Mouse (Mus musculus) kidney, postnatal 10 days (tissue): ENCODE data around the gene Ercc1.

ENCODE experiments used
- DNase-seq: peaks from one replicate; pipeline ENCODE4 v3.0.0; 2021; ENCODE audit warnings: mixed read lengths

The Ercc1 gene

DNA sequence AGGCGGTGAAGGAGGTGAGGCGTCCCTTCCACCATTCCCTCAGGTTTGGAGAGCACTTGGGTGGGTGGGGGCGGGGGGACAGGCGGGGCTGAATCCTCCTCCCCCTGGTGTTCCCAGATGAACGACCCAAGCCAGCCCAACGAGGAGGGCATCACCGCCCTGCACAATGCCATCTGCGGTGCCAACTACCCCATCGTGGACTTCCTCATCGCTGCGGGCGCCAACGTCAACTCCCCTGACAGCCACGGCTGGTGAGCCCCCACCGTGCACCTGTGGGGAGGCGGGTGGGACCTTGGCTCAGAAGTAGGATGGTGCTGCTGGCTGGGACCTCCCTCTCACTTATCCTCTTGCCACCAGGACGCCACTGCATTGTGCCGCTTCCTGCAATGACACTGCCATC, 30.8 kb downstream of the Ercc1 start:
- no peak for DNase-seq

DNA sequence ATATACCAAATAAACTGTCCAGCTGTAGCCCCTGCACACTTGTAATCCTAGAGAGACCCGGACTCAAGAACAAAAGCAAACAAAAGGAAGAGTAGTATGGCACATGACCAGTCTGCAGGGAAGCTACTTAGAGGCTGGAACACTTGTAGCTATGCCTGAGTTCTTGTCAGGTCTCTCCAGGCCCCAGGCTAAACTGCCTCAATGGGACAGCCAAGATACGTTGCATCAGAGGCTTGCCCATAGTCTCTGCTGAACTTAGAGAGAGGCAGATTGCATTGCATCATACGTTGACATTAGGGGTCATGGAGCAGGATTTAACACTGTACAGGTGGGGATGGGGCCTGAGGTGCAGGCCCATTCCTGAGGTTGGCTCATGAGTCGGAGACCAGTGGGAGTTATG, 31.4 kb downstream of the Ercc1 start:
- no peak for DNase-seq

DNA sequence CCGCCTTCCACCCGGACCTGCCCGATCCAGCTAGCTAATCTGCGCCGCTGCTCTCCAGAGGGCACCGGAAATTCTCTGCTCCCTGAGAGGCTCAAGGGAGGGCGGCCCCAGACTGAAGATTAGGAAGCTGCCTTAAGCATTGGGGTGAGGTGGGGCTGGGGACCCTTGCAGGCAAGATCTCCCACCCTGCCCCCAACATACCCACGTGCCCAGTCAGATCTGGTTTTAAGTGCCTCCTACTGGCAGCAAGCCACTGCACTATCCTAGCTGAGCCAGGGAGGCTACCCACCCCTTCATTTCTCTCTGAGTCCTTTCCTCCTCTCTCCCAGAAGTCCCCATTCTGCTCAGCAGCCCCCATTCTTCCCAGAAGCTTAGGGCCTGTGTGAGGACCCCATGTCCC, 33.5 kb downstream of the Ercc1 start:
- DNase-seq: no peak

DNA sequence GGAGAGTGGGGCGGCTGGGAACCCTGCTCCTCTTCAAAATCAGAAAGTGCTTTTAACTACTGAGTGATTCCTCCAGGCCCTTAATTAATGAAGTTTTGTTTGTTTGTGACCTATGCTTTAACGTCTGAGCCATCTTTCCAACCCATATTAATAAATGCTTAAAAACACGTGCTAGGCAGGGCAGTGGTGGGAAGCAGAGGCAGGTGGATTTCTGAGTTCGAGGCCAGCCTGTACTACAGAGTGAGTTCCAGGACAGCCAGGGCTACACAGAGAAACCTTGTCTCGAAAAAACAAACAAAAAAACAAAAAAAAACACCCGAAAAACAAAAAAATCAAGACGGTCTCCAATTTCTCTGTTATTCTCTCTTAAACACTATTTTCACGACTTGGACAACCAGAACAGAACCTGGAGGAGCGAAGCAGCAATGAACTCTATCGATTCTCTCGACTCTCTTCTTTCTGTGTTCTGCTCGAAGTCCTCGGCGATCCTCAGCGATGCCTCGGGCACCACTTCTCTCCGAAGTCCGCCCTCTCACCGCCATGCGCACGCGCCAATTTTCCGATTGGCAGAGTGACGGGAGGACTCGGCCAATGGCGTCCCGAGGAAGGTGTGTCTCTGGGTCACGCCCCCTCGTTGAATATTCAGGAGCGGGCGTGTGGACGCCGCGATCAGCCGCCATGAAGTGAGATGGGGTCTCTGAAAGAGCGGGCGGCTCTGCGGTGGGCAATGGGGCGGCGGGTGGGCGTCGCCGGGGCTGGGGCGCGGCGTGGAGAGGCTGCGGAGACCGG, 37.0 kb downstream of the Ercc1 start, which contains the start of gene Ercc2:
Gene Ercc2 (plus strand): TSS at position 634 of the 789 bp plus-strand sequence.
- peak; percentile 99 for DNase-seq

DNA sequence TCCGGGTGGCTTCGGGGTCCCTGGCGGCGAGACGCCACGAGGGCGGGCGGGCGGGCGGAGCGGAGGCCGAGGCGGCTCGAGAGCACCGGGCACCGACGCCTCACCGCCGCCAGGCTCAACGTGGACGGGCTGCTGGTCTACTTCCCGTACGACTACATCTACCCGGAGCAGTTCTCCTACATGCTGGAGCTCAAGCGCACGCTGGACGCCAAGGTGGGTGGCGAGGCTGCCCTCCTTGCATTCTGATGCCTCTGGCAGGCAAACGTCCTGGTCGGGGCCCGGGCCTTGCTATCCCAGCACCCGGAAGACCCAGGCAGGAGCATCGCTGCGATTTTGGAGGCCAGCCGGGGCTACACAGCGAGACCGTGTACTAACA, 37.6 kb downstream of the Ercc1 start:
- no peak for DNase-seq

DNA sequence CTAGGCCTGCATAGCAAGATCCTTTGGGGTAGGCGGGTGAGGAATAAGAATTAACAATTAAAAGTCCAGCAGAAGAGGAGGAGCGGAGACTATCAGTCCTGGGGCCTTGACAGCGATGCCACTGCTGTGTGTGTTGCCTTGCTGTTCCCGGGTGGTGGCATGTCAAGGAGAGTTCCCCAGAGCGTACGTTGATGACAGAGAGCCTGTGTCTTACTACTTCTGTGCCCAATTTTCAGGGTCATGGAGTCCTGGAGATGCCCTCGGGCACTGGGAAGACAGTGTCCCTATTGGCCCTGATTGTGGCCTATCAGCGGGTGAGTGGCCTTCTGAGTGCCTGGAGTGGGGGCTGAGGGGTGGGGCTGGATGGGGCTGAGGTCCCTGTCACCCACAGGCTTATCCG, 39.1 kb downstream of the Ercc1 start:
- no peak for DNase-seq

DNA sequence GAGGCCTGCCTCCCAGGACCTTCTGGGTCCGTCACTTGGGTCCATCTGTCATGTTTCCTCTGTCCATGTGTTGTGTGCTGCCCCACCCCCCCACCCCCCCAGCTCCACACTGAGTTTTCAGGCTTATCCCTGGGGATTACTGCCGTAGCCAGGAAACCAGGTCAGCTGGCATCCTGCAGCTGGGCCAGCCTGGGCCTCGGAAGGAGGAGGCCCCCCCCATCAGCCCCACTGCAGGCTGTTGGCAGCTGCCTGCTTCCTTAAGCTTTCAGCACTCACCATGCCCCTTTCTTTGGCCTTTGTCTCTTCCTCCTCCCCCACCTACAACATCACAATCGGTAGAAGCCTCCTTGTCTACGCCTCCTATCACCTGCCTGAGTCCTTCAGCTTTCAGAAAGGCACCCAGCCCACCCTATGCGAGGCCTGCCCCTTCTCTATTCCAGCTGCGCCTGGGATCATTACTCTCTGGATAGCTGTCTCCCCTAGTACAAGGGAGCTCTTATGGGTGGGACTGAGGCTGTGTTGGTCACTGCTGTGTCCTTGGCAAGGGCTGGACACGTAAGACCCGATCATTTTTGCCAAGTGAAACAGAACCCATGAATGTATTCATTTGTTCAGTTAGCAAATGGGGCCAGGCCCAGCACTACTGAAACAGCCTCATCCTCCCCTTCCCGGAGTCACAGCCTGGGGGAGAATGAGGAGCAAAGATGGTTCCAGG, 44.3 kb downstream of the Ercc1 start:
- DNase-seq: no peak

DNA sequence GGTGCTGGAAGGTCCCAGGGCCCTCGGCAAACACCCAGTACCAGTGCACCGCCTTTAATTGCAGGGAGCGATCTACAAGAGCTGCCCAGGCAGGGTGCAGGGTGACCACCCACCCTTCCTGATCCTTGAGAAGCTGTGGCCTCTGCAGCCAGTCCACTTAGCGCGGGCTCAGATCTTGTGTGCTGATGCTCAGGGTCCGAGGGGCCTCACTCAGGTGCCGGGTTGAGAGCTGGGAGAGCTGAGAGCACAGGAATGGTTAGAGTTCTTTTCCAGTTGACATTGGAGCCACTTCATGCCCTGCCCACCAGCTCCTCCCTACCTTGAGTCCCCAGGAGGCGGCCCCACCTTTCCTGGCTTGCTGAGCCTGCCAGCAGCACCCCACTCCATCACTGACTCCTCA, 49.9 kb downstream of the Ercc1 start:
- no peak for DNase-seq

DNA sequence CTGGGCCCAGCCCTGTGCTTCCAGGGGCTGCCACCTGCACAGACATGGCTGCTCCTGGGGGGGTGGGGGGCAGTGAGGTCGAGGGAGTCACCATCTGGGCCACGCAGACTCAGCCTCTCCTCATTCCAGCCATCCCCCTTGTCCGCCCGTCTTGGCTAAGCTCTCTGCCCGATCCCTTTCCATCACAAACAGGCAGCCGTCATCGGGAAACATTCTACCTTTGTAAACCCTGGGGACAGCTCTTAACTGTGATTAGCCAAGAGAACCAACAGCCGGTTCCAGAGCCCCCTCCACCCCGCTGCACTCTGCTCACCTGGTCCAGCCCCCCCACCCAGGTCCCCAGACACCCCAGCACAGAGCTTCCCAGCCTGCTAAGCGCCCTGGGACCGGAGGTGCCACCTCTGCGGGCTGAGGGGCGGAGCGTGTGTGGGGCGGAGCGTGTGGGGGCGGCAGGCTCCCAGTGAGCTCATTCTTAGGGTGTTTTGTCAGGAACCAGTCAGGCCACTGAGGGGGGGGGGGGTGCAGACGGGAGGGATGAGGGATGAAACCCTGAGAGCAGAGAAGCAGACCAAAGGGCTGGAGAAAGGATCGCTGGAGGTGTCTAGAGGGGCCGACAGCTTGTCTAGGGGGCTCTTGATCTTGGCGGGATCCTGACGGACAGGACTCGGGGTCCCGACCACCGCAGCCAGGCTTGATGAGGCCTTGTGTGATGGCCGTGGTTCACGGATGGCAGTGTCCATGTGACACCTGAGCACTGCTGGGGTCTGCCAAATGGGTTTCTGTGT, 55.1 kb downstream of the Ercc1 start:
- peak; percentile 72 for DNase-seq

DNA sequence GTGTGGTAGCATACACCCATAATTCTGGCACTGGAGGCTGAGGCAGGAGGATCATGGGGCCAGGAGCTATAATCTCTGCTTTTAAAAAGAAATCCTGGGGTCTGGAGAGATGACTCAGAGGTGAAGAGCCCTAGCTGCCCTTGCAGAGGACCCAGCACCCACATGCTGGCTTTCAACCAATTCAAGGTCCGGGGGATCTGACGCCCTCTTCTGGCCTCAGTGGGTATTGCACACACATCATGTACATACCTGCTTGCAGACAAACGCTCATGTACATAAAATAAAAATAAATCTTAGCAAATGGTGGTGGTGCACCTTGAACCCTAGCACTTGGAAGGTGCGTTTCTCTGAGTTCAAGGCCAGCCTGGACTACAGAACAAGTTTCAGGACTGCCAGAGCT, 56.4 kb downstream of the Ercc1 start:
- no peak for DNase-seq

DNA sequence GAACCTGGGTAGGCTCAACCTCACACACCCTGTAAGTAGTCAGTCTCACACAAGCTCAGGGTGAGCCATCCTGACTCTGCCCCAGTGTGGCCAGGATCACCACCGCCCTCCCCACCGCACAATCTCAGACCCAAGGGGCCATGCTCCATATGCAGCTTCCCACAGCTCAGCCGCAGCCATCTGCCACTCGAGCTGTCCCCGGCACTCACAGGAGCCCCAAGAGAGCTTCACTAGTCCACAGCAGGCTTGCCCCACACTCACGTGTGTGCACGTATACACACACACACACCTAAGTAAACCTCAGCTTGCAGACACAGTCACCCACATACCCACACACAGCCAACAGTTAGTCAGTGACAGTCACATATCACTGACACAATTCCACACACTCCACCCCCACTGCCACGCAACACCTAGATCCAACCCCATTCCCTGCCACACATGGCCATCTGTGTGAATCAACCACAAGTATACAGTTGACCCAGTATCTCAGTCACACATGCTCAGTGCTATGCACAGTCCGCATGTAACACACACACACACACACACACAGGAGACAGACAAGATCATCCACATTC, 58.0 kb downstream of the Ercc1 start:
- no peak for DNase-seq

DNA sequence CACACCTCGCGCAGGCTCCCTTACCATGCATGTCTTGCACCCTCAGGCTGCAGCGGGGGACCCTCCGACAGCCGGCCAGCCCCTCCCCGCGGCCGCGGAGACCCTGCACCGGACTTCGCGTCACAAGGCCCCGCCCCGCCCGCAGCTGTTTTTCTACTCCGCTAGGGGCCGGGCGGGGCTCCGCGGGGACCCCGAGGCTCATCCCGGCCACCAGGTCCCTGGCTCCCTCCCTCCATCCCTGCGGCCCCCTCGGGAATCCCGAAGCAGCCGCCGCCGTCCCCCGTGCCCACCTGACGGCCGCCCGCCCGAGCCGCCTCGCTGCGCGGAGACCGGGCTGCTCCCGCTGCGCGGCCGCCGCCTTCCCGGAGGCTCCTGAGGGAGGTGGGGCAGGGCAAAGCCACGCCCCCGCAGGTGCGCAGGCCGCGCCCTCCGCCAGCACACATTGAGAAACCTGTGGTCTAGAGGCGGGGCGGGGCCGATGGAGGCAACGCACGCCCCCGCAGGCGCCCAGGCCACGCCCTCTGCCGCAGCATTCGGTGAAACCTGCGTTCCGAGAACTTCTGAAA, 59.2 kb downstream of the Ercc1 start, which contains the start of gene Klc3:
Gene Klc3 (minus strand): TSS at position 374 of the 566 bp plus-strand sequence.
- peak; percentile 84 for DNase-seq

DNA sequence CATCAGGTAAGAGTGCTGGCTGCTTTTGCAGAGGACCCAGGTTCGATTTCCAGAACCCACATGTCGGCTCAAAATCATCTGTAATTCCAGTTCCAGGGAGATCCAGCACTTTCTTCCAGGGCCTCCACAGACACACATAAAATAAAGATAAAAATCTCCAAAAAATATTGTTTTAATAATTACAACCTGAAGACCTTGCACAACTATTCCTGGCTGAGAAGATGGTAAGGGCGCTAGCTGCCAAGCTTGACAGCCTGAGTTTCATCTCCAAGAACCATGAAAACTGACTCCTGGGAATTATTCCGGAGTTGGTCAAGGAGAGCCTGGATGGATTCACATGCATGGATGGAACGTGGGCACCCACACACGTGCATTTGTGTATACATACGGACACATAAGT, 59.9 kb downstream of the Ercc1 start, which contains the start of gene Ckm:
Gene Ckm (plus strand): TSS at position 301 of the 400 bp plus-strand sequence.
- no peak for DNase-seq

DNA sequence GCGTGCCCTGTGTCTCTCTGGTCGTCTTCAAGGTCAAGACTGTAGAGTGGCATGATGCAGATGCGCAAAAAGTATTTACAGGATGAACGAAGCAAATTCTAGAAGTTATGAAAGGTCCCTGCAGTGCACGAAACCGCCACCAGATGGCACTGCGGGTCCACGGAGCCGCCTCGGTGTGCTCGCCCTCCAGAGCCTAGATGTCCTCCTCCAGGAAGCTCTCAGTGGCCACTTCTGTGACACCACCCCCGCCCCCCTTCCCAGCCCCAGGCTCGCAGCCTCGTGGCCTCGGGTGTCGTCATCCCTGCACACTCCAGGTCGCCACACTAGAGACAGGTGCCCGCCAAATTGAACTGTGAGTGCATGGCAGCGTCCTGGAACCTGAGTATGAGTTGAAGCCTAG, 60.8 kb downstream of the Ercc1 start:
- DNase-seq: peak; percentile 90
